Mouse (Mus musculus) B cell, adult 67 days (primary cell): ENCODE data around the gene Klrg2. TPM values are rescaled to one million over a fixed set of nuclear protein-coding genes. Genes with fewer than 3 reads are reported as not detected.

ENCODE experiments used
- total RNA-seq, 2 experiments: library from RNA; stranded (reverse); gene quantifications; 4 replicates each; pipeline ENCODE4 v1.2.4; 2023

Klrg2 gene
- not detected for total RNA-seq

DNA sequence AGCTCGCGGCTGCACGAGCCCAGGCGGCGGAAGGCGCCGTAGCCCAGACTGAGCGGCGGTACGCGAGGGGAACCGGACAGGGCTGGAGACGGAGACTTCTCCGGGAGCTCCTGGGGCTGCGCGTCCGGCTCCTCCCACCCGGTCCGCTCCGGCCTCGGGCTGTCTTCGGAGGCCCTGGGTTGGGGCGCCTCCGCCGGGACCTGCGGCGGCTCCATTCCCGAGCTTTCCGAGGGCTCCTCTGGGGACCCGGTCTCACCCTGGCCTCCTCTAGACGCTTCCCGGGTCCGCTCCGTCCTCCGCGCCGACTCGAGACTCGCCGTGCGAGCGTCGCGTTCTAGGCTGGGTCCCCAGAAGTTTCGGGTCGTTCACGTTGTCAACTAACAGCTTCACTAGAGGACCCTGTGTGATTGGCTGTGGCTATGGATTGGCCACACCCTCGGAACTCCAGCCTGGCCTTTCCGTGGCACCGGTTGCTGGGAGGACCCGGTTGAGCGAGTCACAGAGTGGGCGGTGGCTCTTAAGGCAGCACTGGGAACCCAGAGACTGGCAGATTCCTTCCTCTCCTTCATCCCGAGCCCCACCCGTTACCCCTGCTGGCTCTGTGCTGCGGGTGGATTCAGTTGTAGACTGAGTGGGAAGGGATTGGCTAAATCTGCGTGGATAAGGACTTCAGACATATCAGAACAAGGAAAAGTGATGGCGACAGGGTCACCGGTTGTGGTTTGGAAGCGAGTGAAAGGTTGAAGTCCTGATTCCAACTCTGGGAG lies at the start of gene Klrg2:
Gene Klrg2 (minus strand): TSS at position 391 of the 767 bp plus-strand sequence.

DNA sequence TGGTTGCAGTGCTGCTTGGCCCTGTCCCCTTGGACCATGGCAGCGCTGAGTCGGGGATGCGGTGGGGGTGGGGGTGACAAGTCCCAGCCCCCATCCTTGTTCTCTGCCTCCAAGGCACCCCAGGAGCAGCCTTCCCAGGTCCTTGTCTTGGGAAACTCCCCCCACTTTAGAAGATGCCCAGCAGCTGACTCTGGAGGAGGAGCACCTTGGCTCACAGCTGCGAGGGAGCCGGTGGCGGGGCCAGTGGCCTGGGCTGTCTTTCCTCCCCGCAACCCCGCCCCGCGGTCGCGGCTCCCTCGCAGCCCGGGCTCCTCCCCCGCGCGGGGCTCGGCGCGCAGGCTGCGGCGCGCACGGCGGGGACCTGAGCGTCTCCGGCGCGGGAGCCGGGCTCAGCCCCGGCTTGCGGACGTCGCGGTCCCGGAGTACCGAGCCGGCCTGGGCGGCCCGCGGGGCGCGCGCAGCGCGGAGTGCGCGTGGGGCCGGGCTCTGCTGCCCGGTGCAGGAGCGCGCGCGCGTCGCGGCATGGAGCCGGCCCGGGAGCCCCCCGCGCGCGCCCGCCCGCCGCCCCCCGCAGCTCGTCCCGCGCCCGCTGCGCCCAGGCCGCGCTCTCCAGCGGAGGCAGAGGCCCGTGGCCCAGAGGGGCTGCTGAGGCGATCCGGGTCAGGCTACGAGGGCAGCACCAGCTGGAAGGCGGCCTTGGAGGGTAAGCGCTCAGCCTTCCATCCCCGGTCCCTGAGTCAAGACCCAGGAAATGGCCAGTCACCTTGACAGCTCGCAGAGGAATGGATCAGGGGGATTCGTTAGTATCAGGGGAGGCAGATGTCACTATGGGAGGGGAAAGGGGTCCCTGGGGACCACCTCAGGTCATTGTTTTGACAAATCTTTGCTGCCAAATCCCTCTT lies 25.9 kb upstream of the Klrg2 start, which contains the start of gene Clec2l:
Gene Clec2l (plus strand): TSS at position 356 of the 902 bp plus-strand sequence.

Other genes starting within 250 kb of the Klrg2 start
- 10 to 100 TPM; 57.1 to 65.1 TPM for gene Ubn2, start 203.3 kb downstream of the Klrg2 start, total RNA-seq
- 10 to 100 TPM; 23.9 to 30.1 TPM for gene Fmc1, start 103.7 kb downstream of the Klrg2 start, total RNA-seq
- 100 to 1,000 TPM; 443 to 460 TPM for gene Luc7l2, start 85.9 kb downstream of the Klrg2 start, total RNA-seq
- not detected for gene Clec2l, start 25.8 kb upstream of the Klrg2 start, total RNA-seq
- gene Tbxas1, start 238.2 kb upstream of the Klrg2 start, total RNA-seq = under 1 TPM in 1 of 2 experiments, not detected in 1; 0.93 TPM
- 10 to 100 TPM; 20.5 to 23.1 TPM for gene Hipk2, start 238.9 kb upstream of the Klrg2 start, total RNA-seq